Mouse (Mus musculus): Measurements from ENCODE around the gene Flot1.
A peak's percentile ranks its signal among the peaks of the same experiment; 100 is the strongest.

DNA sequence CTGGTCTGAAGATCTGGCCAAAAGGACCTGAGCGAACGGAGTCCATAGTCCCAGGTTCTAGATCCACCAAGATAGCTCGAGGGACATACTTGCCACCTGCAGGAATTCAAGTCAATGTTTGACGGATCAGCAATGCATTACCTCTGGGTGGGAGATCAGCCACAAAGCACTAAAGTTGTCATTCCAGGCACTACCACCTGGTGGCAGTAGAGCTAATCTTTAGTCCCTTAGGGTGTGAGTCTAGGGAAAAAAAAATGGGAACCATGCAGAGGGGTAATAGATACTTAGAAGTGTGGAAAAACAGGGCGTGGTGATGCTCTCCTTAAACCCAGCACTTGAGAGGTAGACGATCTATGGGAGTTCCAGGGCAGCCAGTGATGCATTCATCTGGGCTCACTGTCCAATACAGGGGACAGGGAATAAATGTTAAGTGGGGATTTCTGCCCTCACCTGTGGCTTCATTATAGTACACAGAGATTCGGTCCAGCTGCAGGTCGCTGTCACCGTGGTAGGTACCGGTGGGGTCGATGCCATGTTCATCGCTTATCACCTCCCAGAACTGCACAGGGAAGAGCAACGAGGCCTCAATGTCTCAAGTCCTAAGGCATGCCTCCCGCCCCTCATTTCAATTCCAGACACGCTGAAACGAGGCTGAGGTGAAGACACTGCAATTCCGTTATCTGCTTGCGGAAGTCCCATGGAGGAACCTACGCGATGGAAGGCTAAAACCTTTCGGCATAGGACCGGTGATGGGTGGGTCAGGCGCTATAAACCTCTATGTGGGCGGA lies 13.3 kb downstream of the Flot1 start:
- TF ChIP-seq CTCF (IDR thresholded peaks at IDR 0.05; ENCODE audit: low read depth, low read length): peak; percentile 46
- no peak for TF ChIP-seq POLR2A (IDR thresholded peaks at IDR 0.05; ENCODE audit: extremely low read depth, insufficient read depth, low read length)

All from liver, adult 2 months (tissue).